Mouse (Mus musculus): ENCODE measurements around the gene Gm20388.

- TF ChIP-seq GATA1 (IDR thresholded peaks at IDR 0.05; ENCODE audit: low read length) (no peak), TAL1 (IDR thresholded peaks at IDR 0.05; ENCODE audit: low read length) (no peak)
Measured at GRCm38 (mm10) chr8:123655351-123655779, 3744.7 kb downstream of the Gm20388 start.

Measured in erythroblast, embryonic 14.5 days (primary cell).